Mouse (Mus musculus) lung, postnatal 25 days (tissue): Measurements from ENCODE around the gene Plin5.
"Not testable (repeated sequence)": the region's sequence is repeated elsewhere in the genome, so short reads cannot be mapped to it uniquely, and the experiment has no call there.

Source experiments
- DNase-seq: peaks from one replicate; pipeline ENCODE4 v3.0.0; 2022; ENCODE audit warnings: low spot score

Plin5 gene

GRCm38 (mm10) chr17:56107736-56108135 is 9.7 kb downstream of the Plin5 start:
- no peak for DNase-seq

- no peak for DNase-seq
Measured at GRCm38 (mm10) chr17:56106981-56107380, 10.4 kb downstream of the Plin5 start.

- not testable (repeated sequence) for DNase-seq
Measured at GRCm38 (mm10) chr17:56106436-56106835, 11.0 kb downstream of the Plin5 start.

GRCm38 (mm10) chr17:56104821-56105220 is 12.6 kb downstream of the Plin5 start:
- not testable (repeated sequence) for DNase-seq

GRCm38 (mm10) chr17:56103465-56104285 is 13.7 kb downstream of the Plin5 start:
- no peak for DNase-seq

- DNase-seq: no peak
Measured at GRCm38 (mm10) chr17:56102927-56103326, 14.5 kb downstream of the Plin5 start.

GRCm38 (mm10) chr17:56102158-56102557 is 15.2 kb downstream of the Plin5 start:
- no peak for DNase-seq

- DNase-seq: no peak
Measured at GRCm38 (mm10) chr17:56100811-56101210, 16.6 kb downstream of the Plin5 start.

GRCm38 (mm10) chr17:56098711-56099572 is 18.5 kb downstream of the Plin5 start:
- no peak for DNase-seq

GRCm38 (mm10) chr17:56098180-56098579 is 19.2 kb downstream of the Plin5 start:
- DNase-seq: no peak

- no peak for DNase-seq
Measured at GRCm38 (mm10) chr17:56096883-56097282, 20.5 kb downstream of the Plin5 start.

- no peak for DNase-seq
Measured at GRCm38 (mm10) chr17:56092794-56093193, 24.6 kb downstream of the Plin5 start.

GRCm38 (mm10) chr17:56092312-56092711 is 25.1 kb downstream of the Plin5 start:
- no peak for DNase-seq

- DNase-seq: peak; percentile 21
Measured at GRCm38 (mm10) chr17:56080781-56081585, 36.4 kb downstream of the Plin5 start.

GRCm38 (mm10) chr17:56079921-56080320 is 37.5 kb downstream of the Plin5 start:
- DNase-seq: no peak

GRCm38 (mm10) chr17:56078880-56079795 is 38.3 kb downstream of the Plin5 start, which contains the start of gene Hdgfl2:
Gene Hdgfl2, plus strand, starts transcription at chr17:56079634.
- DNase-seq: peak; percentile 100

- not testable (repeated sequence) for DNase-seq
Measured at GRCm38 (mm10) chr17:56078361-56078760, 39.0 kb downstream of the Plin5 start.

GRCm38 (mm10) chr17:56077523-56077922 is 39.9 kb downstream of the Plin5 start:
- no peak for DNase-seq

- peak; percentile 98 for DNase-seq
Measured at GRCm38 (mm10) chr17:56074827-56075208, 42.6 kb downstream of the Plin5 start, which contains the start of gene Ubxn6. Gene Ubxn6, minus strand, starts transcription at chr17:56075028.

GRCm38 (mm10) chr17:56074097-56074826 is 43.1 kb downstream of the Plin5 start:
- DNase-seq: peak; percentile 85
